ENCODE assay signal across 26 mouse cellular contexts in the genomic region with DNA sequence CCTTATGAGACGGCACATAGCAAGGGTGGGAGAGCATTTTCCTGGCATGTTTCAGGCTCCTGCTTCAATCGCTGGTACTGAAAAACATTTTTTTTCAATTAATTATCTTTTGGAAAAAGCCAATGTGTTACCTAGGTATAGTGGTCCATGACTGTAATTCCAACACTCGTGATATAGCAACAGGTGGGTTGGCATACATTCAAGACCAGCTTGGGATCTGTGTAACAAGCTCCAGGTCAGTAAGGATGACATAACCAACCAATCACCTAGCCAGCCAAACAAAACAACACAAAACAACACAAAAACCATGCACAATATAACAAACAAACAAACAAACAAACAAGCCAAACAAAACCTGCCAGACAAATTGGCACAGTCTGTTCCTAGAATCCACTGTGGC. TPM values are rescaled to one million over a fixed set of nuclear protein-coding genes. Genes with fewer than 3 reads are reported as not detected.
A peak's percentile ranks its signal among the peaks of the same experiment; 100 is the strongest.
DNase-seq lines count a peak whose midpoint lies in the region; ATAC-seq lines count a peak whose summit lies in the region.
"Had no signal": no experiment of that assay in that cellular context is flagged by ENCODE, and none has a peak within 500 bp of the region (broad histone marks: within the 10 kb centered on the region; RNA-seq: fewer than 3 reads in every experiment).

No protein-coding gene starts in this region.

- H3K4me3 ChIP-seq in hindbrain, embryonic 16.5 days (ENCODE audit: low read length), result no peak overlapping the region
- no peak overlapping the region for H3K4me3 ChIP-seq in hindbrain, embryonic 11.5 days (ENCODE audit: low read depth, low read length)
- H3K4me3 ChIP-seq: embryonic facial prominence, embryonic 13.5 days; embryonic facial prominence, embryonic 15.5 days; erythroblast, embryonic 14.5 days; forebrain, embryonic 10.5 days; forebrain, embryonic 12.5 days had no signal

- no peak overlapping the region for H3K27ac ChIP-seq in hindbrain, embryonic 16.5 days (ENCODE audit: low read depth, low read length)
- no peak overlapping the region for H3K27ac ChIP-seq in hindbrain, embryonic 11.5 days (ENCODE audit: low read depth, low read length)
- H3K27ac ChIP-seq: embryonic facial prominence, embryonic 13.5 days; embryonic facial prominence, embryonic 15.5 days; forebrain, embryonic 10.5 days; forebrain, embryonic 12.5 days had no signal

- WGBS in hindbrain, embryonic 16.5 days, result 67% methylated on average over 3 of the region's 3 CpGs
- whole genome bisulfite sequencing in hindbrain, embryonic 11.5 days, result 93% methylated on average over 3 of the region's 3 CpGs

- 0 out of 2 replicates have a peak, but pooled peaks cover 2% of the 10 kb centered on the region for H3K9me3 ChIP-seq in hindbrain, embryonic 16.5 days (ENCODE audit: control insufficient read depth, low read length)
- no peaks in the 10 kb centered on the region for H3K9me3 ChIP-seq in hindbrain, embryonic 11.5 days (ENCODE audit: control insufficient read depth, low read length)
- H3K9me3 ChIP-seq: embryonic facial prominence, embryonic 15.5 days; forebrain, embryonic 12.5 days had no signal

- H3K36me3 ChIP-seq in hindbrain, embryonic 16.5 days (ENCODE audit: control insufficient read depth, insufficient read depth, low read length), result no peaks in the 10 kb centered on the region
- H3K36me3 ChIP-seq in hindbrain, embryonic 11.5 days (ENCODE audit: control insufficient read depth, insufficient read depth, low read length), result no peaks in the 10 kb centered on the region
- H3K36me3 ChIP-seq: embryonic facial prominence, embryonic 13.5 days; embryonic facial prominence, embryonic 15.5 days; forebrain, embryonic 10.5 days; forebrain, embryonic 12.5 days; G1E had no signal

- peak; percentile 44 for DNase-seq in cerebellum, adult 9-10 months
- no peak for DNase-seq in cerebellum, adult 11-12 months
- peak; percentile 38 to 71 for DNase-seq in cerebellum, postnatal 14 days
- DNase-seq in cerebellum, adult 8-10 months, result no peak
- no peak for DNase-seq in hindbrain, embryonic 11.5 days (ENCODE audit: low spot score)
- DNase-seq: adrenal gland, adult 8-10 months; adrenal gland, postnatal 14 days; adrenal gland, postnatal 36 days; B cell, adult 2 months; cerebellum, adult 9-11 months; cerebellum, postnatal 36 days; embryo, embryonic 11 days had no signal

- no peak overlapping the region for H3K4me2 ChIP-seq in hindbrain, embryonic 16.5 days (ENCODE audit: low read length)
- H3K4me2 ChIP-seq in hindbrain, embryonic 11.5 days (replicated peaks; ENCODE audit: low read depth, low read length), result no peak overlapping the region
- H3K4me2 ChIP-seq: embryonic facial prominence, embryonic 13.5 days; embryonic facial prominence, embryonic 15.5 days; forebrain, embryonic 12.5 days had no signal

- ATAC-seq in hindbrain, embryonic 16.5 days, result peak; percentile 27; the same call in 1 of the 2 replicates
- ATAC-seq in hindbrain, embryonic 11.5 days (ENCODE audit: low FRiP score), result no peak
- ATAC-seq: activated CD4-positive, CD25-positive, alpha-beta regulatory T cell, adult 4 months; CD4-positive, CD25-positive, alpha-beta regulatory T cell, adult 4 months; forebrain, embryonic 14.5 days; Patski had no signal

- no peak overlapping the region for H3K9ac ChIP-seq in hindbrain, embryonic 16.5 days (ENCODE audit: low read depth, low read length)
- no peak overlapping the region for H3K9ac ChIP-seq in hindbrain, embryonic 11.5 days (ENCODE audit: low read depth, low read length)
- H3K9ac ChIP-seq: embryonic facial prominence, embryonic 13.5 days; embryonic facial prominence, embryonic 15.5 days; forebrain, embryonic 12.5 days had no signal

- peaks cover 2% of the 10 kb centered on the region; the same call in 1 of the 2 replicates for H3K4me1 ChIP-seq in hindbrain, embryonic 16.5 days (ENCODE audit: control insufficient read depth, insufficient read depth, low read depth, low read length)
- H3K4me1 ChIP-seq in hindbrain, embryonic 11.5 days (replicated peaks; ENCODE audit: control insufficient read depth, insufficient read depth, low read length), result no peaks in the 10 kb centered on the region
- H3K4me1 ChIP-seq: embryonic facial prominence, embryonic 15.5 days; forebrain, embryonic 10.5 days; forebrain, embryonic 12.5 days had no signal

- no peaks in the 10 kb centered on the region for H3K27me3 ChIP-seq in hindbrain, embryonic 16.5 days (replicated peaks; ENCODE audit: control insufficient read depth, insufficient read depth, low read length)
- H3K27me3 ChIP-seq in hindbrain, embryonic 11.5 days (ENCODE audit: control insufficient read depth, insufficient read depth, low read length), result no peaks in the 10 kb centered on the region
- H3K27me3 ChIP-seq: CH12.LX; embryonic facial prominence, embryonic 13.5 days; embryonic facial prominence, embryonic 15.5 days; forebrain, embryonic 12.5 days; Patski had no signal

RNA-seq across cellular contexts. Expression of a gene that starts 33.9 kb away (rescaled TPM):
- polyA plus RNA-seq in hindbrain, embryonic 16.5 days (2015; fragmentation: Nextera tagmentation; extraction: Ambion mirVana), result 0.06 and 0.37 TPM in 2 replicates
- not detected in 2 replicates for polyA plus RNA-seq in hindbrain, embryonic 11.5 days (2014; fragmentation: Nextera tagmentation; extraction: Ambion mirVana)
- polyA plus RNA-seq: activated CD4-positive, CD25-positive, alpha-beta regulatory T cell, adult 4 months; CD4-positive, CD25-positive, alpha-beta regulatory T cell, adult 4 months; embryonic facial prominence, embryonic 11.5 days; erythroblast, embryonic 14.5 days; forebrain, embryonic 10.5 days; forebrain, embryonic 12.5 days; forebrain, embryonic 14.5 days; forebrain, embryonic 16.5 days; G1E had no signal

Comparison
In these comparisons a context has a peak if more than half of its experiments do, and no peak if none do; other contexts are left out.
1. DNase-seq: peak in cerebellum, adult 9-10 months (single experiment) and cerebellum, postnatal 14 days (2 of 2); none in cerebellum, adult 11-12 months (single experiment), cerebellum, adult 8-10 months (single experiment) and hindbrain, embryonic 11.5 days (single experiment).